Mouse (Mus musculus): ENCODE data around the gene Stx12. TPM values are rescaled to one million over a fixed set of nuclear protein-coding genes. Genes with fewer than 3 reads are reported as not detected.

Stx12 gene
- total and polyA plus RNA-seq, 2 experiments from 2014 or later, result 48.5 to 59.7 TPM

DNA sequence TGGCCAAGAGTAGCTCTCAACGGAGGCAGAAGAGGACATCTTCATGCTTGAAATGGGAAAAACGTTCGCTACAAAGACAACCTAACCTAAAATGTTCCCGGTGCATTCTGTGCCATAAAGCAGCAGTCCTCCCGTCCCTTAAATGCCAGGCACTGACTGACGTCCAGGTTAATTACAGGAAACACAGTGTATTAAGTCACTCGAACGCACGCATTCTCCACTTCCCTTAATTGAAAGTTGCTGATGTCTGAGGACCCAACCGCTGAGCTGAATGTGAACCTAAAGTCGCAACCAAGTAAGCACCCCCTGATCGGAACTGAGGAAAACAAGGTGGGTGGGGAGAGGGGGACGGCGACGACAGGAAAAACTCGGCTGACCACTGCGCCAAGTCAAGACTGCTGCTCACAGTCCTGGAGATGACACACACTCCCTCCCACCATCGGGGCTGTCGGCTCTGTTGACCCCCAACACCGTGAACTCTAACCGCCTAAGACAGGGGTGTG lies 697 bp downstream of the Stx12 start:
- no peak for ATAC-seq (ENCODE audit: insufficient read depth, low read depth)
- under 1% methylated on average over 21 of the region's 21 CpGs for WGBS
- peak; percentile 21 for DNase-seq (ENCODE audit: low spot score)
- peak overlapping the region; percentile 74 for H3K4me3 ChIP-seq (ENCODE audit: low read depth, low read length)
- 0 out of 2 replicates have a peak, but pooled peaks cover 4% of the 10 kb centered on the region for H3K36me3 ChIP-seq (replicated peaks; ENCODE audit: control insufficient read depth, insufficient read depth, low read length)
- 0 out of 2 replicates have a peak, but pooled peaks have one; percentile 9 for TF ChIP-seq EP300 (IDR thresholded peaks at IDR 0.05; ENCODE audit: low read depth)
- TF ChIP-seq CTCF (IDR thresholded peaks at IDR 0.05; ENCODE audit: low read depth), result no peak
- H3K4me1 ChIP-seq (ENCODE audit: control insufficient read depth, insufficient read depth), result peaks cover 20% of the 10 kb centered on the region
- no peaks in the 10 kb centered on the region for H3K27me3 ChIP-seq (ENCODE audit: control insufficient read depth, insufficient read depth, low read length)
- H3K9me3 ChIP-seq (replicated peaks; ENCODE audit: control insufficient read depth, low read length), result no peaks in the 10 kb centered on the region
- H3K9ac ChIP-seq (replicated peaks; ENCODE audit: low read depth, low read length), result peak overlapping the region; percentile 81
- peak overlapping the region; percentile 88 for H3K4me2 ChIP-seq (ENCODE audit: low read depth, low read length)
- H3K27ac ChIP-seq (ENCODE audit: low read depth), result peak overlapping the region; percentile 90

DNA sequence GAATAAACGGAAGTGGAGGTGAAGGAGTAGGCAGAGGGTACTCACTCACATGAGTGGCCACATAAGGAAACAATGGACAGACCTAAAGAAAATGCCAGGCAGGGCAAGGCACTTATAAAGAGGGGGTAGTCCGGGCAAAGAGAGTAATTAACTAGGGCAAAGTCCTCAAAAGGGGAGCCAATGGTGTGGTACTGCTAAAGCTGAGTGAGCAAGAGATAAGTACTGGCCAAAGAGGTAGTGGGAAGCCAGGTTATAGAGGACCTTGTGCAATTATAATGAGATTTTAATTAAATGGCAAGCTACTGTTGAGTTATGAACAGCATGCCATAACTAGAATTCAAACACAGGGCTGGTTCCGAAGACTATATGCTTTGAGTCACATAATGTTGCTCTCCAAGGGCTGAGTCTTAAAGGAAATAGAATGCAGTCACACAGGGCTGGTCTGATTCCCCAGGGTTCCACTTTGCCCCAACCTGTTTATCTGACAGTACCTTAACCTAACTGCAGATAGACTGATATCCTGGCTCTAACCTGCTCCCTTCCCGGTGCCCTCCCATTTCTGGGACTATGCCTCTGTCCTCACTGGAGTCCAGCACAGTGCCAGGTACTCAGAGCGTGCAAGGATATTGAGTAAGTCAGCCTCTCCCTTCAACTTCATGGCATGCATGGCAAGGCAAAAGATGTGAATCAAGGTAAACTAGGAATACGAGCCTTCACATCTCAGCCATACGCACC lies 9.8 kb downstream of the Stx12 start:
- Histone ChIP-seq H3K4me2 (ENCODE audit: low read depth, low read length) (no peak overlapping the region), H3K9me3 (replicated peaks; ENCODE audit: control insufficient read depth, low read length) (no peaks in the 10 kb centered on the region), H3K9ac (replicated peaks; ENCODE audit: low read depth, low read length) (no peak overlapping the region), H3K27ac (ENCODE audit: low read depth) (peak overlapping the region; percentile 49; the same call in 1 of the 2 replicates), H3K4me1 (ENCODE audit: control insufficient read depth, insufficient read depth) (0 out of 2 replicates have a peak, but pooled peaks cover 6% of the 10 kb centered on the region), H3K36me3 (replicated peaks; ENCODE audit: control insufficient read depth, insufficient read depth, low read length) (peaks cover 19% of the 10 kb centered on the region), H3K27me3 (ENCODE audit: control insufficient read depth, insufficient read depth, low read length) (no peaks in the 10 kb centered on the region), H3K4me3 (ENCODE audit: low read depth, low read length) (no peak overlapping the region)
- ATAC-seq (ENCODE audit: insufficient read depth, low read depth), result no peak
- WGBS, result 70% methylated on average over 7 of the region's 7 CpGs
- no peak for DNase-seq (ENCODE audit: low spot score)
- TF ChIP-seq CTCF (IDR thresholded peaks at IDR 0.05; ENCODE audit: low read depth) (no peak), EP300 (IDR thresholded peaks at IDR 0.05; ENCODE audit: low read depth) (no peak)

DNA sequence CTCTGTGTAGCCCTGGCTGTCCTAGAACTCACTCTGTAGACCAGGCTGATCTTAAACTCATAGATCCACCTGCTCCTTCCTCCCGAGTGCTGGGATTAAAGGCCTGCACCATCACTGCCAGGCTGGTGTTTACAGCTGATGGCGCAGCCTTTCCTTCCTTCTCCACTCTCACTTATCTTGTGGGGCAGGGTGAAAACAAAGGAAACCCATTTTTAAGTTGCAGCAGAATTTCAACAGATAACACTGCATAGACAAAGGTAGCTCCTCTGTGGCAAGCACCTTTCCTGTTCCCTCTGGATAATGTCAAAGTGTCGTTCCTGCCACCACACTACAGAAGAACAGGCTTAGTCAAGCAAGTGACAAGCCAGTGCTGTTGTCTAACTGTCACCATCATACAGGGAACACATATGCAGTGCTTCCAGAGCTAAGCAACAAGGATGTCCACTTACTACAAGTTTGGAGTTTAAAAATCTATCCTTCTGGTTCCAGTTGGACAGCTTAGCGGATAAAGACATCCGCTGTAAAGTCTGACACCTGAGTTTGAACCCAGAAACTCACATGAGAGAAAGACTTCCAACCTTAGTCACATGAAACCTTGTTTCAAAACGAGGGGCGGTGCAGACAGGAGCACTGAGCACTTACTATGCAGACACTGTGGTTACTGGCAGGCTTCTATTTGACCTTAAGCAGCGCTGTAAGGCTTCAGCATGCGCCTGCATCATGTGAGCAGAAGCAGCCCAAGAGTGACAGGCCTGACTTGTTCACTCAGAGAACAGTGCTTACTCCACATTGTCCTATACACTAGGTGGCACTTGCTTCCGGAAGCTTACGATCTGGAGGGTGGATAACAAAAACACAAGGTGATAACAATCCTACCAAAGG lies 10.6 kb downstream of the Stx12 start:
- DNase-seq (ENCODE audit: low spot score), result peak; percentile 40
- Histone ChIP-seq H3K27ac (ENCODE audit: low read depth) (peak overlapping the region; percentile 49), H3K4me3 (ENCODE audit: low read depth, low read length) (no peak overlapping the region), H3K36me3 (replicated peaks; ENCODE audit: control insufficient read depth, insufficient read depth, low read length) (peaks cover 26% of the 10 kb centered on the region), H3K4me2 (ENCODE audit: low read depth, low read length) (no peak overlapping the region), H3K9ac (replicated peaks; ENCODE audit: low read depth, low read length) (no peak overlapping the region), H3K27me3 (ENCODE audit: control insufficient read depth, insufficient read depth, low read length) (no peaks in the 10 kb centered on the region), H3K4me1 (ENCODE audit: control insufficient read depth, insufficient read depth) (0 out of 2 replicates have a peak, but pooled peaks cover 6% of the 10 kb centered on the region), H3K9me3 (replicated peaks; ENCODE audit: control insufficient read depth, low read length) (no peaks in the 10 kb centered on the region)
- ATAC-seq (ENCODE audit: insufficient read depth, low read depth), result peak; percentile 69
- 38% methylated on average over 11 of the region's 11 CpGs for WGBS
- no peak for TF ChIP-seq EP300 (IDR thresholded peaks at IDR 0.05; ENCODE audit: low read depth)
- TF ChIP-seq CTCF (IDR thresholded peaks at IDR 0.05; ENCODE audit: low read depth), result no peak

- ATAC-seq (ENCODE audit: insufficient read depth, low read depth) (no peak), DNase-seq (ENCODE audit: low spot score) (no peak)
- H3K9me3 ChIP-seq (replicated peaks; ENCODE audit: control insufficient read depth, low read length), result no peaks in the 10 kb centered on the region
- H3K36me3 ChIP-seq (replicated peaks; ENCODE audit: control insufficient read depth, insufficient read depth, low read length), result peaks cover 52% of the 10 kb centered on the region
- H3K27ac ChIP-seq (ENCODE audit: low read depth), result no peak overlapping the region
- H3K4me1 ChIP-seq (ENCODE audit: control insufficient read depth, insufficient read depth), result 0 out of 2 replicates have a peak, but pooled peaks cover 6% of the 10 kb centered on the region
- no peak overlapping the region for H3K9ac ChIP-seq (replicated peaks; ENCODE audit: low read depth, low read length)
- no peak overlapping the region for H3K4me3 ChIP-seq (ENCODE audit: low read depth, low read length)
- no peaks in the 10 kb centered on the region for H3K27me3 ChIP-seq (ENCODE audit: control insufficient read depth, insufficient read depth, low read length)
- no peak overlapping the region for H3K4me2 ChIP-seq (ENCODE audit: low read depth, low read length)
- WGBS, result 90% methylated on average over 3 of the region's 3 CpGs
- no peak for TF ChIP-seq CTCF (IDR thresholded peaks at IDR 0.05; ENCODE audit: low read depth)
These were observed 13.2 kb downstream of the Stx12 start for GRCm38 (mm10) chr4:132871116-132871515.

- H3K4me3 ChIP-seq (ENCODE audit: low read depth, low read length), result no peak overlapping the region
- no peak overlapping the region for H3K27ac ChIP-seq (ENCODE audit: low read depth)
- peaks cover 90% of the 10 kb centered on the region for H3K36me3 ChIP-seq (replicated peaks; ENCODE audit: control insufficient read depth, insufficient read depth, low read length)
- no peak for DNase-seq (ENCODE audit: low spot score)
- H3K9ac ChIP-seq (replicated peaks; ENCODE audit: low read depth, low read length), result no peak overlapping the region
- no peak overlapping the region for H3K4me2 ChIP-seq (ENCODE audit: low read depth, low read length)
- no peak for ATAC-seq (ENCODE audit: insufficient read depth, low read depth)
- no peaks in the 10 kb centered on the region for H3K27me3 ChIP-seq (ENCODE audit: control insufficient read depth, insufficient read depth, low read length)
- no peak for TF ChIP-seq EP300 (IDR thresholded peaks at IDR 0.05; ENCODE audit: low read depth)
- TF ChIP-seq CTCF (IDR thresholded peaks at IDR 0.05; ENCODE audit: low read depth), result no peak
- H3K4me1 ChIP-seq (ENCODE audit: control insufficient read depth, insufficient read depth), result no peaks in the 10 kb centered on the region
- no peaks in the 10 kb centered on the region for H3K9me3 ChIP-seq (replicated peaks; ENCODE audit: control insufficient read depth, low read length)
- 89% methylated on average over 2 of the region's 2 CpGs for WGBS
These were observed 19.5 kb downstream of the Stx12 start for GRCm38 (mm10) chr4:132864856-132865255.
